Comparison of ENCODE assay signal across 15 mouse cellular contexts in the genomic region with DNA sequence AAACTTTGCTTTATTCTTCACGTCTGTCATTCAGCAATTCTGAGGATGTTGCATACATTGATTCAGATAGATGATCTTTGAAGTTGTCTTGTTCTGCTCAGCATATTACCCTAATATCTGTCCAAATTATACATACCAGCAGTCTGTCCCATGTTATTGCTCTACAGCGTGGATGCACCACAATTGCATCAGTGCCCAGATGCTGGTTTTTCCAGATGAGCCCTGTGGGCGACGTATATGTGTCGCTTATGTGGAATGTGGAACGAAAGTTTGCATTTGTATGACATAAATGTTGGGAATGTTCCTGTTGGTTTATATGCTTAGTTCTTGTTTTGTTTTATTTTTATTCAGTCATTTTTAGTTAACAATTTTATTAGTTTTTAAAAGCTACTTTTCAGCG.
"Had no signal": no experiment of that assay in that cellular context is flagged by ENCODE, and none has a peak within 500 bp of the region (broad histone marks: within the 10 kb centered on the region; RNA-seq: fewer than 3 reads in every experiment).

No protein-coding gene starts in this region.

- H3K36me3 ChIP-seq: neural tube, embryonic 15.5 days; stomach, embryonic 15.5 days had no signal

- H3K9ac ChIP-seq: neural tube, embryonic 15.5 days; stomach, embryonic 15.5 days had no signal

- H3K27me3 ChIP-seq: neural tube, embryonic 15.5 days; stomach, embryonic 15.5 days had no signal

- H3K9me3 ChIP-seq: neural tube, embryonic 15.5 days; stomach, embryonic 15.5 days had no signal

- H3K4me2 ChIP-seq: neural tube, embryonic 15.5 days; stomach, embryonic 15.5 days had no signal

- H3K4me3 ChIP-seq: neural tube, embryonic 15.5 days; stomach, embryonic 15.5 days had no signal

- DNase-seq: retina, postnatal 1 day; right cerebral cortex, adult 18-20 months; right cerebral cortex, postnatal 14 days; right cerebral cortex, postnatal 25 days; right cerebral cortex, postnatal 4 days; spleen, adult 18-20 months; thymus, adult 18-20 months; thymus, adult 2 months; thymus, postnatal 14 days; thymus, postnatal 25 days; thymus, postnatal 36 days; thymus, postnatal 4 days had no signal

- H3K4me1 ChIP-seq: neural tube, embryonic 15.5 days; stomach, embryonic 15.5 days had no signal

- H3K27ac ChIP-seq: neural tube, embryonic 15.5 days; stomach, embryonic 15.5 days; stomach, postnatal 0 days had no signal
